Mouse (Mus musculus) lung, embryonic 16.5 days (tissue): Measurements from ENCODE around the gene Ublcp1. TPM values are rescaled to one million over a fixed set of nuclear protein-coding genes. Genes with fewer than 3 reads are reported as not detected.
"Not testable (repeated sequence)": the region's sequence is repeated elsewhere in the genome, so short reads cannot be mapped to it uniquely, and the experiment has no call there.

Experiments
- ATAC-seq: fragments of 200-750 bp; cut with Nextera tagmentation; 2 replicates; pipeline ENCODE4 v1.8.0; 2017; ENCODE audit warnings: low read depth, mild to moderate bottlenecking, moderate library complexity
- H3K27ac ChIP-seq: fragments of 300-500 bp; sonication (generic); 2 replicates; pipeline ENCODE4 v1.5.1; 2014; ENCODE audit warnings: mild to moderate bottlenecking, control low read depth, low read length
- H3K27me3 ChIP-seq: fragments of 300-500 bp; sonication (generic); 2 replicates; pipeline ENCODE4 v1.6.1; 2014; ENCODE audit warnings: low read depth, low read length, mixed read lengths; ENCODE audit not compliant: control insufficient read depth, insufficient read depth
- H3K36me3 ChIP-seq: fragments of 300-500 bp; sonication (generic); 2 replicates; pipeline ENCODE4 v1.6.1; 2014; ENCODE audit warnings: low read length; ENCODE audit not compliant: control insufficient read depth, insufficient read depth
- H3K4me1 ChIP-seq: fragments of 300-500 bp; sonication (generic); replicated peaks from 2 replicates; pipeline ENCODE4 v1.6.1; 2014; ENCODE audit warnings: low read length, mixed read lengths; ENCODE audit not compliant: control insufficient read depth, insufficient read depth
- H3K4me2 ChIP-seq: fragments of 300-500 bp; sonication (generic); 2 replicates; pipeline ENCODE4 v1.6.1; 2014; ENCODE audit warnings: low read depth, low read length, control low read depth
- H3K4me3 ChIP-seq: fragments of 300-500 bp; sonication (generic); 2 replicates; pipeline ENCODE4 v1.5.1; 2014; ENCODE audit warnings: mild to moderate bottlenecking, low read length, control low read depth
- H3K9ac ChIP-seq: fragments of 300-500 bp; sonication (generic); 2 replicates; pipeline ENCODE4 v1.6.1; 2014; ENCODE audit warnings: low read length, control low read depth
- H3K9me3 ChIP-seq: fragments of 300-500 bp; sonication (generic); 2 replicates; pipeline ENCODE4 v1.6.1; 2016; ENCODE audit warnings: low read length; ENCODE audit not compliant: control insufficient read depth
- WGBS: fragments of 180-500 bp; shearing (Covaris S2); extraction: QIAGEN DNeasy Blood & Tissue Kit; methylation state at CpG from one replicate; pipeline ENCODE4 v1.1.7; 2014; 5-methylcytosine and 5-hydroxymethylcytosine counted together
- polyA plus RNA-seq: library from polyadenylated mRNA; unstranded; fragments of >200 nt; fragmentation: Nextera tagmentation; extraction: Ambion mirVana; gene quantifications from 2 replicates; pipeline ENCODE4 v1.2.1, GENCODE M21; 2015

Gene Ublcp1
- polyA plus RNA-seq, 1 experiment from 2014 or later = 56.2 TPM

GRCm38 (mm10) chr11:44471337-44471995 is 1.2 kb upstream of the Ublcp1 start:
- H3K27me3 ChIP-seq = no peaks in the 10 kb centered on the region
- H3K4me2 ChIP-seq = peak overlapping the region; percentile 69
- H3K4me3 ChIP-seq = peak overlapping the region; percentile 97
- H3K27ac ChIP-seq = peak overlapping the region; percentile 95
- peak overlapping the region; percentile 89 for H3K9ac ChIP-seq
- H3K36me3 ChIP-seq = no peaks in the 10 kb centered on the region
- ATAC-seq = no peak
- no peaks in the 10 kb centered on the region for H3K9me3 ChIP-seq
- 11% methylated on average over 4 of the region's 4 CpGs for WGBS
- peaks cover 10% of the 10 kb centered on the region for H3K4me1 ChIP-seq

- peak overlapping the region; percentile 75 for H3K4me2 ChIP-seq
- peak overlapping the region; percentile 95 for H3K27ac ChIP-seq
- peak overlapping the region; percentile 97 for H3K4me3 ChIP-seq
- H3K4me1 ChIP-seq = peaks cover 10% of the 10 kb centered on the region
- no peaks in the 10 kb centered on the region for H3K9me3 ChIP-seq
- H3K9ac ChIP-seq = peak overlapping the region; percentile 89
- WGBS = under 1% methylated on average over 59 of the region's 59 CpGs
- no peaks in the 10 kb centered on the region for H3K36me3 ChIP-seq
- no peaks in the 10 kb centered on the region for H3K27me3 ChIP-seq
- peak; percentile 75 for ATAC-seq
Measured at GRCm38 (mm10) chr11:44469646-44470431, 459 bp downstream of the Ublcp1 start.

GRCm38 (mm10) chr11:44468306-44468790 is 1.9 kb downstream of the Ublcp1 start:
- H3K27ac ChIP-seq = no peak overlapping the region
- peaks cover 10% of the 10 kb centered on the region for H3K4me1 ChIP-seq
- no peak overlapping the region for H3K4me2 ChIP-seq
- no peak for ATAC-seq
- H3K27me3 ChIP-seq = no peaks in the 10 kb centered on the region
- no peaks in the 10 kb centered on the region for H3K9me3 ChIP-seq
- no peak overlapping the region for H3K9ac ChIP-seq
- 77% methylated on average over 10 of the region's 10 CpGs for WGBS
- no peak overlapping the region for H3K4me3 ChIP-seq
- no peaks in the 10 kb centered on the region for H3K36me3 ChIP-seq

- ATAC-seq = no peak
- Histone ChIP-seq H3K36me3 (no peaks in the 10 kb centered on the region), H3K27ac (no peak overlapping the region), H3K4me3 (no peak overlapping the region), H3K9ac (no peak overlapping the region), H3K4me2 (no peak overlapping the region), H3K27me3 (no peaks in the 10 kb centered on the region), H3K4me1 (peaks cover 10% of the 10 kb centered on the region), H3K9me3 (no peaks in the 10 kb centered on the region)
- WGBS = 78% methylated on average over 6 of the region's 6 CpGs
Measured at GRCm38 (mm10) chr11:44466949-44467442, 3.3 kb downstream of the Ublcp1 start.

GRCm38 (mm10) chr11:44461493-44461892 is 8.8 kb downstream of the Ublcp1 start:
- ATAC-seq = no peak
- Histone ChIP-seq H3K9ac (no peak overlapping the region), H3K4me1 (no peaks in the 10 kb centered on the region), H3K4me3 (no peak overlapping the region), H3K27me3 (no peaks in the 10 kb centered on the region), H3K4me2 (no peak overlapping the region), H3K36me3 (peaks cover 12% of the 10 kb centered on the region), H3K27ac (no peak overlapping the region), H3K9me3 (no peaks in the 10 kb centered on the region)
- 55% methylated on average over 6 of the region's 6 CpGs for WGBS

- H3K4me2 ChIP-seq = no peak overlapping the region
- no peak overlapping the region for H3K9ac ChIP-seq
- H3K4me3 ChIP-seq = no peak overlapping the region
- no peaks in the 10 kb centered on the region for H3K9me3 ChIP-seq
- H3K36me3 ChIP-seq = peaks cover 10% of the 10 kb centered on the region; the same call in 1 of the 2 replicates
- 34% methylated on average over 2 of the region's 2 CpGs for whole genome bisulfite sequencing
- H3K27me3 ChIP-seq = no peaks in the 10 kb centered on the region
- H3K27ac ChIP-seq = no peak overlapping the region
- H3K4me1 ChIP-seq = no peaks in the 10 kb centered on the region
- peak; percentile 38; the same call in 1 of the 2 replicates for ATAC-seq
Measured at GRCm38 (mm10) chr11:44453423-44453822, 16.9 kb downstream of the Ublcp1 start.

- WGBS = 91% methylated on average over 5 of the region's 5 CpGs
- not testable (repeated sequence) for H3K4me3 ChIP-seq, H3K9me3 ChIP-seq, H3K36me3 ChIP-seq, H3K9ac ChIP-seq, ATAC-seq, H3K27ac ChIP-seq, H3K4me2 ChIP-seq, H3K4me1 ChIP-seq, H3K27me3 ChIP-seq
Measured at GRCm38 (mm10) chr11:44452016-44452415, 18.3 kb downstream of the Ublcp1 start.

GRCm38 (mm10) chr11:44451046-44451445 is 19.3 kb downstream of the Ublcp1 start:
- Histone ChIP-seq H3K27me3 (no peaks in the 10 kb centered on the region), H3K9me3 (no peaks in the 10 kb centered on the region), H3K9ac (no peak overlapping the region), H3K4me3 (no peak overlapping the region), H3K4me2 (no peak overlapping the region), H3K27ac (no peak overlapping the region), H3K4me1 (no peaks in the 10 kb centered on the region), H3K36me3 (peaks cover 6% of the 10 kb centered on the region; the same call in 1 of the 2 replicates)
- no peak for ATAC-seq

GRCm38 (mm10) chr11:44437786-44438185 is 32.5 kb downstream of the Ublcp1 start:
- WGBS = 92% methylated on average over 6 of the region's 6 CpGs
- no peaks in the 10 kb centered on the region for H3K4me1 ChIP-seq
- H3K36me3 ChIP-seq = no peaks in the 10 kb centered on the region
- H3K9ac ChIP-seq = no peak overlapping the region
- no peak for ATAC-seq
- no peak overlapping the region for H3K4me3 ChIP-seq
- no peak overlapping the region for H3K27ac ChIP-seq
- no peak overlapping the region for H3K4me2 ChIP-seq
- no peaks in the 10 kb centered on the region for H3K9me3 ChIP-seq
- H3K27me3 ChIP-seq = no peaks in the 10 kb centered on the region
